In genomic region chr1:64709891-64710290, GRCm38 (mm10) we compare ENCODE assay signal across 8 mouse cellular contexts. TPM values are rescaled to one million over a fixed set of nuclear protein-coding genes. Genes with fewer than 3 reads are reported as not detected.
DNase-seq lines count a peak whose midpoint lies in the region; ATAC-seq and TF ChIP-seq lines count a peak whose summit lies in the region.

No protein-coding gene starts in this region.

- no peak overlapping the region for H3K4me3 ChIP-seq in layer of hippocampus, adult 2 months

- ATAC-seq in megakaryocyte-erythroid progenitor cell, adult 5-6 weeks (replicated peaks; ENCODE audit: low FRiP score, low TSS enrichment, poor library complexity, severe bottlenecking): 0 out of 2 replicates have a peak, but pooled peaks have one; percentile 25

- H3K27ac ChIP-seq in layer of hippocampus, adult 2 months: no peak overlapping the region

- peak; percentile 85 for TF ChIP-seq CTCF in layer of hippocampus, adult 2 months (conservative IDR thresholded peaks at IDR 0.05)

- DNase-seq in cerebellum, postnatal 10 days: peak; percentile 32 to 53
- no peak for DNase-seq in cerebellum, adult 9-10 months
- peak in 1 of 2 experiments; percentile 32 for DNase-seq in layer of hippocampus, adult 2 months (ENCODE audit: low spot score in 2 of 2)
- DNase-seq in layer of hippocampus, postnatal 14 days (ENCODE audit: low spot score in 2 of 2): no peak
- peak; percentile 65 for DNase-seq in R1 (ENCODE audit: low read depth, low spot score)
- DNase-seq in layer of hippocampus, adult 9-11 months: no peak
- DNase-seq in left cerebral cortex, adult 8-10 months (ENCODE audit: low spot score in 2 of 2): no peak

RNA-seq across cellular contexts. Expression of gene Ccnyl1, which starts 19.6 kb away (rescaled TPM):
- 10 to 100 TPM; 12.9 to 14.8 TPM for total RNA-seq in layer of hippocampus, adult 2 months (2021)
- 10 to 100 TPM; 19.5 to 23.9 TPM for total RNA-seq in layer of hippocampus, postnatal 14 days (2021)
- 1.8 and 2.6 TPM in 2 replicates for total RNA-seq in megakaryocyte-erythroid progenitor cell, adult 5-6 weeks (2014; fragmentation: Nextera tagmentation)
- total RNA-seq in megakaryocyte-erythroid progenitor cell, adult 5-6 weeks (2017): 2.2 and 5.0 TPM in 2 replicates
- 10 to 100 TPM; 16.3 to 21.0 (median 19.7) TPM for total RNA-seq in left cerebral cortex, adult 8-10 months (2022)

RNA-seq across cellular contexts. Expression of gene Fzd5, which starts 27.7 kb away (rescaled TPM):
- 1 to 10 TPM in 1 of 2 experiments, under 1 TPM in 1; 0.93 to 1.3 TPM for total RNA-seq in layer of hippocampus, adult 2 months (2021)
- total RNA-seq in layer of hippocampus, postnatal 14 days (2021): 1 to 10 TPM; 1.1 to 1.2 TPM
- total RNA-seq in megakaryocyte-erythroid progenitor cell, adult 5-6 weeks (2014; fragmentation: Nextera tagmentation): 0.52 and 1.5 TPM in 2 replicates
- total RNA-seq in megakaryocyte-erythroid progenitor cell, adult 5-6 weeks (2017): 2.0 and 2.6 TPM in 2 replicates
- total RNA-seq in left cerebral cortex, adult 8-10 months (2022): 1 to 10 TPM; 2.2 to 2.8 (median 2.6) TPM

Comparison
In these comparisons a context has a peak if more than half of its experiments do, and no peak if none do; other contexts are left out.
1. DNase-seq: peak in cerebellum, postnatal 10 days (2 of 2) and R1 (single experiment); none in cerebellum, adult 9-10 months (single experiment), layer of hippocampus, postnatal 14 days (0 of 2), layer of hippocampus, adult 9-11 months (single experiment) and left cerebral cortex, adult 8-10 months (0 of 2).